Mouse (Mus musculus) spleen, adult 2 months (tissue): ENCODE measurements around the gene Gm17428.

Experiments
- CTCF ChIP-seq: fragments of 200-500 bp; IDR thresholded peaks from 2 replicates; pipeline ENCODE4 v1.5.1; 2011; ENCODE audit warnings: mild to moderate bottlenecking, inconsistent platforms; ENCODE audit not compliant: insufficient read depth, insufficient read length, insufficient replicate concordance; ENCODE audit errors: extremely low read depth
- POLR2A ChIP-seq: fragments of 200-500 bp; IDR thresholded peaks from 2 replicates; pipeline ENCODE4 v1.6.1; 2011; ENCODE audit warnings: low read depth, low read length, inconsistent platforms

DNA sequence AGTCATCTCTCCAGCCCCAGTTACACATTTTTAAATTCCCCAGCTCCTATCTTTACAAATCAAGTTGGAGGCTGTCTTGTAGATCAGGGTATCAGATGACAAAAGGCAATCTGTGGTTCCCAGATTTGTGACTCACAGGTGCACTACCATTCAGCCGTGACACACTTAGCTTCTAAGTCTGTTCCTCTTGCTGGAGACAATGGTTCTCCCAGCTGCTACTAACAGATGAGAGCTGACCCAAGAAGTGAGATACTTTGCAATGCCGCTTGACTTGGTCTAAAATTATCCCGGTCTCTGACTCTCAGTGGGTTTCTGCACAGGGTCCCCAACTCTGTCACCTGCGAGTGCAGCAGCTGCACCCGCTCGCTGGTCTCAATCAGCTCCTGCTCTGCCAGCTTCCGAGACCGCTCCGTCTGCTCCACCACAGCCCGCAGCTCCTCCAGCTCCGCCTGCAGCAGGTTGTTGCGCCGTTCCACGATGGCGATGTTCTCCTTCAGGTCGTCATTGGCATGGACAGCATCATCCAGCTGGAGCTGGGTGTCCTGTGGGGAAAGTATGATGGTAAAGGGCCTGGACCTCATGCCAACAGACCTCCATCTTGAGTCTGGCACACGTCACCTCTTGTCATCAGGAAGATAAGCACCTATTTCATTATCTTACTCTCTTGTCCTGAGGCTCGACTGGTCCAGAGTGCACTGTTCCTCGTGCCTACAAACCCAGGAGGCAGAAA is 30.6 kb upstream of the Gm17428 start:
- no peak for TF ChIP-seq CTCF
- no peak for TF ChIP-seq POLR2A
